Mouse (Mus musculus) limb, embryonic 15.5 days (tissue): ENCODE measurements at regions not wholly inside any gene's neighbourhood (a gene's known extent, or its start where the extent isn't known, plus 50 kb on each side); places are given as distances from the start of the nearest gene placed in this dataset.

Experiments used
- ATAC-seq: fragments of 200-750 bp; cut with Nextera tagmentation; 2 replicates; pipeline ENCODE4 v1.8.0; 2017; ENCODE audit warnings: low read depth, moderate TSS enrichment; ENCODE audit not compliant: insufficient number of reproducible peaks, low FRiP score, low TSS enrichment
- H3K27ac ChIP-seq: fragments of 300-500 bp; sonication (generic); 2 replicates; pipeline ENCODE4 v1.5.1; 2015; ENCODE audit warnings: moderate library complexity, mild to moderate bottlenecking, inconsistent platforms
- H3K27me3 ChIP-seq: fragments of 300-500 bp; sonication (generic); 2 replicates; pipeline ENCODE4 v1.6.1; 2015; ENCODE audit warnings: inconsistent platforms
- H3K36me3 ChIP-seq: fragments of 300-500 bp; sonication (generic); 2 replicates; pipeline ENCODE4 v1.6.1; 2015; ENCODE audit warnings: inconsistent platforms
- H3K4me1 ChIP-seq: fragments of 300-500 bp; sonication (generic); 2 replicates; pipeline ENCODE4 v1.6.1; 2015; ENCODE audit warnings: inconsistent platforms
- H3K4me2 ChIP-seq: fragments of 300-500 bp; sonication (generic); 2 replicates; pipeline ENCODE4 v1.6.1; 2015; ENCODE audit warnings: mild to moderate bottlenecking, inconsistent platforms
- H3K4me3 ChIP-seq: fragments of 300-500 bp; sonication (generic); 2 replicates; pipeline ENCODE4 v1.5.1; 2015; ENCODE audit warnings: mild to moderate bottlenecking, inconsistent platforms
- H3K9ac ChIP-seq: fragments of 300-500 bp; sonication (generic); 2 replicates; pipeline ENCODE4 v1.6.1; 2015; ENCODE audit warnings: inconsistent platforms
- H3K9me3 ChIP-seq: fragments of 300-500 bp; sonication (generic); 2 replicates; pipeline ENCODE4 v1.6.1; 2016; ENCODE audit warnings: inconsistent platforms
- WGBS: fragments of 180-500 bp; shearing (Covaris S2); methylation state at CpG from one replicate; pipeline ENCODE4 v1.1.7; 2015; 5-methylcytosine and 5-hydroxymethylcytosine counted together

DNA sequence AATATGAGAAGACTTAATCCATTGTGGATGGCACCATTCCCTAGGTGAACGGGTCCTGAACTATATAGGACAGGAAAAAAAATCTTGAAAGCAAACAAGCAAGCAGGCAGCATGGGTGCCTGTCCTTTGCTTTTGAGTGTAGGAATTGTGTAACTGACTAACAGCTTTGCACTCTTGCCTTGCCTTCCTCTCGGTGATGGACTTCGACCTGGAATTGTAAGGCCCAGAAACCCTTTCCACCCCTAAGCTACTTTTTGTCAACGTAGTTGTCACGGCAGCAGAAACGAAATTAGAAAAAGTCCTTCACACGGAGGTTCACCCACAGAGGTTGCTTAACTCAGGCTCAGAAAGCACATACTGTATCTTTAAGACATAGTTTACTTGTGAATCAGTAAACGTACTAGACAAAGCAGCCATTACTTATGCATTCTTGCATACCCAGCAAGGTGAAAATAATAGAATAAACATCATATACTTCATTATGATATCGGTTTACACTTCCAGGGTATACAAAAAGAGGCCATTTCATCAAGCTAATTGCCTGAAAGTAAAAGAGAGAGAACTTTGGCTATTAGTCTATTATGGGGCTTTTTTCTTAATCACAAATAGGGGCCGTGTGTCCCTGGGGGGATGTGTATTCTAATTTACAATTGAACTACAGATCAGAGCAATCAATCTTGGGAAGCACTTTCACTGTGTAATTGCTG is 57.1 kb upstream of the Nr2f2 start:
- Histone ChIP-seq H3K9me3 (no peaks in the 10 kb centered on the region), H3K27me3 (no peaks in the 10 kb centered on the region), H3K4me2 (no peak overlapping the region), H3K27ac (no peak overlapping the region), H3K4me1 (no peaks in the 10 kb centered on the region), H3K4me3 (no peak overlapping the region), H3K9ac (no peak overlapping the region), H3K36me3 (no peaks in the 10 kb centered on the region)
- WGBS, result 76% methylated on average over 10 of the region's 10 CpGs
- ATAC-seq, result no peak

DNA sequence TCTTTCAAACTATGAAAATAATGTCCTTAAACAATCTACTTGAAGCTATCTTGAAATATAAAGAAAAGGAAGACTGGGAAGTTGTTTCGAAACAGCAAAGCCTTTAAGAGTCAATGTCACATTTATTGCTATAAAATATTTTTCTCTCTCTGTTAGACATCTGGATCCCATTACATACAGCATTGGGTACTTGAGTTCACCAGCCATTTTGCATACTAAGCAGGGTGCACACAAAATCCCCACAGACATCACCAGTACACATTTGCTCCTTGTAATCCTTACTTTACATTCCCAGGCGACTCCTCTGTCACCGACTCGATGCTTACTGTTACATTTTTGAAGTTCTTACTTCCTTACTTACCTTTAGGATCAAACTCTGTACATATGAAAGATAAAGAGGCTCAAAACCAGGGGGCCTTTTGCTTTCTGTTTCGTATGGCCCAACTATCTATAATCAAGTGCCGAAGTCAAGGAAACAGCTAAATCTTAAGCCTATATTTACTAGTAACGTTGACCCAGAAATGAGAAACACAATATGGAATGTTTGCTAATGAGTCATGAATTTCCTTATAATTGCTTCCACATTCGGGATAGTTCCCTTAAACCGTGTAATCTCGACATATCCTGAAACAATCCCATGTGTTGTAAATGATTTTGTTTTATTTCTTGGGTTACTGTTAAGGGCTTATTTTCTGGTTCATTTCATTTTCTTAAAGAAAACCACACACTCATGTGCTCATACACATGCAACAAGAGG is 49.8 kb upstream of the Nr2f2 start:
- Histone ChIP-seq H3K27me3 (no peaks in the 10 kb centered on the region), H3K4me1 (no peaks in the 10 kb centered on the region), H3K9me3 (no peaks in the 10 kb centered on the region), H3K27ac (no peak overlapping the region), H3K4me2 (no peak overlapping the region), H3K36me3 (no peaks in the 10 kb centered on the region), H3K9ac (no peak overlapping the region), H3K4me3 (no peak overlapping the region)
- 37% methylated on average over 10 of the region's 10 CpGs for WGBS
- ATAC-seq, result no peak
